Mouse (Mus musculus) granulocyte monocyte progenitor cell, adult 5-6 weeks (primary cell): ENCODE results near the gene Magi1. TPM values are rescaled to one million over a fixed set of nuclear protein-coding genes. Genes with fewer than 3 reads are reported as not detected.
A peak's percentile ranks its signal among the peaks of the same experiment; 100 is the strongest.

Source experiments
- ATAC-seq: replicated peaks from 2 replicates; pipeline ENCODE4 v1.8.0; 2016; ENCODE audit warnings: mild to moderate bottlenecking, moderate TSS enrichment, inconsistent platforms; ENCODE audit not compliant: poor library complexity, severe bottlenecking
- total RNA-seq, 2 experiments: library from RNA; stranded (forward) in 1 of 2; stranded (reverse) in 1 of 2; fragments of 200-712, 200-1000 nt in 1 of 2; fragments of >200 nt in 1 of 2; fragmentation: Nextera tagmentation in 1 of 2; gene quantifications; 2 replicates each; pipeline ENCODE4 v1.2.3; 2014 to 2017

The Magi1 gene
- total RNA-seq, 2 experiments from 2014 or later, result 0.10 TPM; not detected in 1

- no peak for ATAC-seq
Observed at GRCm38 (mm10) chr6:93789721-93790120, 494.0 kb downstream of the Magi1 start.

GRCm38 (mm10) chr6:93787042-93787441, 496.7 kb downstream of the Magi1 start:
- no peak for ATAC-seq

- no peak for ATAC-seq
Observed at GRCm38 (mm10) chr6:93786220-93786619, 497.5 kb downstream of the Magi1 start.

GRCm38 (mm10) chr6:93771081-93771480, 512.6 kb downstream of the Magi1 start:
- peak; percentile 88 for ATAC-seq

- peak; percentile 83 for ATAC-seq
Observed at GRCm38 (mm10) chr6:93770283-93771025, 513.3 kb downstream of the Magi1 start.

GRCm38 (mm10) chr6:93758114-93758513, 525.6 kb downstream of the Magi1 start:
- ATAC-seq, result peak; percentile 26; the same call in 1 of the 2 replicates

- ATAC-seq, result peak; percentile 100
Observed at GRCm38 (mm10) chr6:93757353-93758087, 526.2 kb downstream of the Magi1 start.

GRCm38 (mm10) chr6:93743145-93743544, 540.6 kb downstream of the Magi1 start:
- ATAC-seq, result peak; percentile 65

- no peak for ATAC-seq
Observed at GRCm38 (mm10) chr6:93739786-93740185, 543.9 kb downstream of the Magi1 start.

GRCm38 (mm10) chr6:93737083-93737482, 546.6 kb downstream of the Magi1 start:
- no peak for ATAC-seq

GRCm38 (mm10) chr6:93736071-93736470, 547.6 kb downstream of the Magi1 start:
- no peak for ATAC-seq

GRCm38 (mm10) chr6:93733800-93734199, 549.9 kb downstream of the Magi1 start:
- ATAC-seq, result no peak

GRCm38 (mm10) chr6:93729702-93730101, 554.0 kb downstream of the Magi1 start:
- 0 out of 2 replicates have a peak, but pooled peaks have one; percentile 37 for ATAC-seq

- ATAC-seq, result no peak
Observed at GRCm38 (mm10) chr6:93728791-93729190, 554.9 kb downstream of the Magi1 start.

- ATAC-seq, result peak; percentile 17; the same call in 1 of the 2 replicates
Observed at GRCm38 (mm10) chr6:93727630-93728178, 556.0 kb downstream of the Magi1 start.

GRCm38 (mm10) chr6:93726829-93727455, 556.8 kb downstream of the Magi1 start:
- ATAC-seq, result no peak

- no peak for ATAC-seq
Observed at GRCm38 (mm10) chr6:93726121-93726520, 557.6 kb downstream of the Magi1 start.

- ATAC-seq, result no peak
Observed at GRCm38 (mm10) chr6:93724749-93725148, 559.0 kb downstream of the Magi1 start.

- no peak for ATAC-seq
Observed at GRCm38 (mm10) chr6:93723226-93723625, 560.5 kb downstream of the Magi1 start.

- no peak for ATAC-seq
Observed at GRCm38 (mm10) chr6:93719532-93719931, 564.2 kb downstream of the Magi1 start.

- ATAC-seq, result no peak
Observed at GRCm38 (mm10) chr6:93718385-93718784, 565.3 kb downstream of the Magi1 start.
